Mouse (Mus musculus): ENCODE measurements at regions not wholly inside any gene's neighbourhood (a gene's known extent, or its start where the extent isn't known, plus 50 kb on each side); places are given as distances from the start of the nearest gene placed in this dataset.

- no peak for TF ChIP-seq CTCF (IDR thresholded peaks at IDR 0.05; ENCODE audit: extremely low read depth, insufficient read length, insufficient replicate concordance, low read depth, low read length)
- TF ChIP-seq POLR2A (IDR thresholded peaks at IDR 0.05; ENCODE audit: low read depth, low read length): no peak
These were observed 423.8 kb upstream of the Adamts5 start for GRCm38 (mm10) chr16:86325406-86325805.
